Mouse (Mus musculus): ENCODE measurements at regions not wholly inside any gene's neighbourhood (a gene's known extent, or its start where the extent isn't known, plus 50 kb on each side); places are given as distances from the start of the nearest gene placed in this dataset.
A peak's percentile ranks its signal among the peaks of the same experiment; 100 is the strongest.

DNA sequence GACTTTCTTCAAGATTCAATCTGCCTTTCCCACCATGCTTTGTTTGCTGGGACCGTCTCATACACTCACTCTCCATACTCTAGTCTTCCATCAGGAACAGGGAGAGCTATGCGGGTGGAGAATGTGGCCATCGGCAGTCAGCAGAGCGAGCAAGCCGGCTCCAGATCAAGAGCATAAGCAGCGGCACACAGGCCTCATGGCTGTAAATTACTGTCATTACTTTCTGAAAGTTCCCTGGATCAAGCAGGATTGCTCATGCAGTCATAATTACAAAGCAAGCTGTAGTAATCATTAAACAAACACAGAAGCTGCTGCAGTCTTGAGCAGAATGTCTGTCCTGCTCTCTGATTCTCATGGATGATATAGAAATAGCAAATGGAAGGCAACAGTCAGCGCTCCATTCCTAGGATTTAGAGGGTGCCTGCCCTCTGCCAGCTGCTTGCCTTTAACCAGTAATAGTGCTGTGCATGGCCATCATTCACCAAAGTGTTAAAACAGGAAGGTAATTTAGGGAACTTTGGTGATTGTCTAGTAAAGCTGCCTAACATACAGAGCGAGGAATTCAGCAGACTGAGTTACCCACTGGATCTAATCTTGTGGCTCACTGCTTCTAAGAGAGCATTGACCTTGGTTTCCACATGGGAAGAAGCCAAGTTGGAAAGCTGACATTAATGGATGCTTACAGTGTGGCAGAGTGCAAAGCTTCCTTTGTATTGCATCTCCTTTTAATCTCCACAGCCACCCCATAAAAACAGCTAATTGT is 298.2 kb downstream of the 1190002N15Rik start:
- 31% methylated on average over 8 of the region's 8 CpGs for WGBS
- no peak overlapping the region for H3K4me3 ChIP-seq (ENCODE audit: low read depth, low read length)
- H3K4me2 ChIP-seq (ENCODE audit: low read depth, low read length), result no peak overlapping the region
- H3K27me3 ChIP-seq (ENCODE audit: control insufficient read depth, insufficient read depth, low read length), result no peaks in the 10 kb centered on the region
- H3K36me3 ChIP-seq (ENCODE audit: control insufficient read depth, insufficient read depth, low read length), result no peaks in the 10 kb centered on the region
- H3K4me1 ChIP-seq (ENCODE audit: control insufficient read depth, insufficient read depth, low read length), result 0 out of 2 replicates have a peak, but pooled peaks cover 9% of the 10 kb centered on the region
- peak; percentile 75; the same call in 1 of the 2 replicates for ATAC-seq (ENCODE audit: low read depth)
- H3K9me3 ChIP-seq (ENCODE audit: control insufficient read depth, low read length), result no peaks in the 10 kb centered on the region
- H3K9ac ChIP-seq (replicated peaks; ENCODE audit: low read depth, low read length), result no peak overlapping the region
- no peak overlapping the region for H3K27ac ChIP-seq (ENCODE audit: low read depth, low read length)

DNA sequence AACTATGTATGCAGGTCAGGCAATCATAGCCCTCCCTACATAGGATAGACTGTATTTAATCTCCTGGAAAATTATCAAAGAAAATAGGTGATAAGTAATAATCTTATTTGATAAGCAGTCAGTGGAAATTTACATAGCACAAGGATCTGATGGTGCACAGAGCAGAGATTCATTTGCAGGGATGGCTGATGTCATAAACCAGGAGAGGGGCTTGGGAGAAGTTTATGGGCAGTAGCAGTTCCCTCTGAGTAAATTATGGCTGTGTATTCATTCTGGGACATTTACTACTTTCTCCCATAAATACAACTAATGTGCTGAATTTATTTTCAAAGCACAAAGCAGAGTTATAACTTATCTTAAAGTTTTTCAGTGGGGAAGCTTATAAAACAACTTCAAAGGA is 299.3 kb downstream of the 1190002N15Rik start:
- peak; percentile 72; the same call in 1 of the 2 replicates for ATAC-seq (ENCODE audit: low read depth)
- Histone ChIP-seq H3K27me3 (ENCODE audit: control insufficient read depth, insufficient read depth, low read length) (no peaks in the 10 kb centered on the region), H3K9ac (replicated peaks; ENCODE audit: low read depth, low read length) (no peak overlapping the region)

DNA sequence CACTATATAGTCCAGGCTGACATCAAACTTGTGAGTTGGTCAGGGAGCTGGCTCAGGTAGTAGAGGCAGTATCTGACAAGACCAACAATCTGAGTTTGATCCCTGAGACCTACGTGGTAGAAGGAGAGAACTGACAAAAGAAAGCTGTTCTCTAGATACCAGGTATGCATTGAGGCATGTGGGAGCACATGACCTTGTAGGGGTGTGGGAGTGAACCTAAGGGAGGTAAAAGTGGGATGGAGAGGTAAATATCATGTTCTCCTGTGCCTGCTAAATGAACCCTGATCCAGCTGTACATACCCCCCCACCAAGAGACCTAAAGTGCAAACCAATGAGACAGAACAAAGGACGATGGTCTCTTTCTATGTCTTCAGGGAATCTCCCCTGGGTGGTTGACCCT is 308.3 kb downstream of the 1190002N15Rik start:
- no peaks in the 10 kb centered on the region for H3K27me3 ChIP-seq (ENCODE audit: control insufficient read depth, insufficient read depth, low read length)
- no peaks in the 10 kb centered on the region for H3K4me1 ChIP-seq (ENCODE audit: control insufficient read depth, insufficient read depth, low read length)
- ATAC-seq (ENCODE audit: low read depth), result no peak
- no peak overlapping the region for H3K4me2 ChIP-seq (ENCODE audit: low read depth, low read length)
- WGBS, result 85% methylated on average over 2 of the region's 2 CpGs
- H3K27ac ChIP-seq (ENCODE audit: low read depth, low read length), result no peak overlapping the region
- H3K36me3 ChIP-seq (ENCODE audit: control insufficient read depth, insufficient read depth, low read length), result no peaks in the 10 kb centered on the region
- H3K4me3 ChIP-seq (ENCODE audit: low read depth, low read length), result no peak overlapping the region
- no peaks in the 10 kb centered on the region for H3K9me3 ChIP-seq (ENCODE audit: control insufficient read depth, low read length)
- no peak overlapping the region for H3K9ac ChIP-seq (replicated peaks; ENCODE audit: low read depth, low read length)

More for the DNA sequence above, 299.3 kb downstream of the 1190002N15Rik start:
- Histone ChIP-seq H3K4me1 (ENCODE audit: control insufficient read depth, insufficient read depth, low read length) (0 out of 2 replicates have a peak, but pooled peaks cover 9% of the 10 kb centered on the region), H3K36me3 (ENCODE audit: control insufficient read depth, insufficient read depth, low read length) (no peaks in the 10 kb centered on the region), H3K9me3 (ENCODE audit: control insufficient read depth, low read length) (no peaks in the 10 kb centered on the region), H3K4me3 (ENCODE audit: low read depth, low read length) (no peak overlapping the region), H3K27ac (ENCODE audit: low read depth, low read length) (no peak overlapping the region), H3K4me2 (ENCODE audit: low read depth, low read length) (no peak overlapping the region)

DNA sequence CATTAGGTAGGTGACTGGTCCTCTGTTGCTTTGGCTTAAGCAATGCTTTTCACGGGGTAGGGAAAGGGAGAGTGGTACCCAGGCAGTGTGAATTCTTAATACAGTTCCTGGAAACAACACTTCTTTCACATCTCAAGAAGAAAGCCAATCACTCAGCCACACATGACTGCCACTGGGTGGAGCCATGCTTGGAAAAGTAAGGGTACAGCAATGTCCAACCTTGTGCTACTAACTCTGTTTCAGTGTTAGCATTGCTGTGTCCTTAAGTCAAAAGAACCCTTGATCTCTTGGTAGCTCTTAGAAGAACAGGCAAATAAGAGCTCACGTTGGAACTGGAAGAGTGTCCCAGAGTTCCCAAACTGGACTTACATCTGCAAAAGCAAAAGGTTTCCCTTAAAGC is 318.8 kb downstream of the 1190002N15Rik start:
- H3K27ac ChIP-seq (ENCODE audit: low read depth, low read length), result no peak overlapping the region
- H3K9me3 ChIP-seq (ENCODE audit: control insufficient read depth, low read length), result no peaks in the 10 kb centered on the region
- no peak overlapping the region for H3K9ac ChIP-seq (replicated peaks; ENCODE audit: low read depth, low read length)
- no peak overlapping the region for H3K4me3 ChIP-seq (ENCODE audit: low read depth, low read length)
- H3K4me1 ChIP-seq (ENCODE audit: control insufficient read depth, insufficient read depth, low read length), result no peaks in the 10 kb centered on the region
- no peak overlapping the region for H3K4me2 ChIP-seq (ENCODE audit: low read depth, low read length)
- H3K36me3 ChIP-seq (ENCODE audit: control insufficient read depth, insufficient read depth, low read length), result no peaks in the 10 kb centered on the region
- WGBS, result 79% methylated on average over 2 of the region's 2 CpGs
- ATAC-seq (ENCODE audit: low read depth), result no peak
- no peaks in the 10 kb centered on the region for H3K27me3 ChIP-seq (ENCODE audit: control insufficient read depth, insufficient read depth, low read length)

DNA sequence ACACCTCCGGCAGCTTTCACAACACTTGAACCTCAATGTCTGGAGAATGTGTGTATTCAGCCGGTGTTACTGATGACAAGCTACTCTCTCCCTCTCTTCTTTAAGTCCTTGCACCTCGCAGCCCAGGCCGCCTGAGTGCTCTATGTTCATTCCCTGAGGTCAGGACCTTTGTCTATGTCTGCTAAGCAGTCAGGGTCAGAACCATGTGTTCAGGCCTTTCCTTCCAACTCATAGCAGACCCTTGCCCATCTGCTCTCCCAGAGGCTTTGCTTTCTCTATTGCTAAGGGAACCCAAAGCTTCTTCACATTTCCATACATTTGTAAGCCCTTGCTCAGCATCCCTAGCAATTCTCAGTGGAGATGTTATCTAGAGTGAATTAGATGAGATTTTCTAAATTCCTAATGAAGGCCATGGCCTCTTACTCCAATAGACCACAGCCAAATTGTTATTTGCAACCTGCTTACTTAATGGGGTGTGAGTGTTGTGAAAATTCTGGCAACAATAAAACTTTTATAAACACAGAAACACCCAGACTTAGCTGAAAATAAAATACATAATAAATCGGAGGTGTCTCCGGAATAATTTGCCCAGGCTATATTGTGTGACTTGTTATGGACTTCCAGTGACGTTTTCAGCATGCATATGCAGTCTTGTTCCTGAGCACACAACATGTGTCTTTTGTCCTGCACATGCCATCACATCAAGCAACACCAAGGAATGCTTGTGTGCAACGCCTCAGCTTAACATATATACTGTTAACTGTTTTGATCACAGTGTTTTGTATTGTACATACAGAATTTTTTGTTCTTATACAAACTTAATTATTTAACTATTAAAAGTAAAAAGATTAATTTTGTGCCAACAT is 321.2 kb downstream of the 1190002N15Rik start:
- H3K9ac ChIP-seq (replicated peaks; ENCODE audit: low read depth, low read length), result no peak overlapping the region
- no peak overlapping the region for H3K4me3 ChIP-seq (ENCODE audit: low read depth, low read length)
- WGBS, result 79% methylated on average over 8 of the region's 8 CpGs
- no peak for ATAC-seq (ENCODE audit: low read depth)
- H3K27me3 ChIP-seq (ENCODE audit: control insufficient read depth, insufficient read depth, low read length), result no peaks in the 10 kb centered on the region
- H3K36me3 ChIP-seq (ENCODE audit: control insufficient read depth, insufficient read depth, low read length), result no peaks in the 10 kb centered on the region
- H3K4me2 ChIP-seq (ENCODE audit: low read depth, low read length), result no peak overlapping the region
- H3K4me1 ChIP-seq (ENCODE audit: control insufficient read depth, insufficient read depth, low read length), result no peaks in the 10 kb centered on the region
- no peak overlapping the region for H3K27ac ChIP-seq (ENCODE audit: low read depth, low read length)
- H3K9me3 ChIP-seq (ENCODE audit: control insufficient read depth, low read length), result no peaks in the 10 kb centered on the region

DNA sequence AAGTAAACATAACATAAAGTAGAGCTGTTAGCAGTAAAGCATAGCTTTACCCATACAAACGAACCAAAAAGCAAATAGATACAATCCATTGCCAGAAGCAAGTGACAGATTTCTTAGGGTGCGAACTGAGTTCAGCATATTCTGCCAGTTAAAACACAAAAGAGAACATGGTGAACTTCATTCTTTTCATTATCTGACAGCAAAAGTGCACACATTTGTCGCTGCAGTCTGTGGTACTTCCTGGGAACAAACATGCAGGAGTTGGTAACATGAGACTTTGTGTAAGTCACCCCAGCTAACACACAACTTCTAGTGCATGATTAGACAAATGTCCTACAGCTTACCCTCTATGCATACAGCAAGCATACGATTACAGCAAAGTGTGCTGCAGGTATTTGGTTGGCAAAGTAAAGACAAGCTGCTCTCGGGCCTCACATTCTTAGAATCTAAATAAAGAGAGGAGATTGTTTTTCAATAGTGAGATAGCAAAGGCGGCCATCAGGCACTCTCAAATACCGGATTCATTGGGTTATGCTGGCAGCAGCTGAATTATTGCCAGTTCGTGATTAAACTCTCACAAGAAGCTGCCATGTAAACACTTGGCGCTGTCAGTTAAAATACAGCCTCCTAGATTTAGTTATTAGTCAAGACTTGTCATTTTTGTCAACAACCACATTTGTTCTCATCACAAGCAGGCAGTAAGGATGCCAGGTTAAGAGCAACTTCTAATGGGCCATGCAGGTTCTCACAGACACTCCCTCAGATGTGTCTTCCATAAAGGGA is 327.2 kb downstream of the 1190002N15Rik start:
- no peak for ATAC-seq (ENCODE audit: low read depth)
- no peaks in the 10 kb centered on the region for H3K9me3 ChIP-seq (ENCODE audit: control insufficient read depth, low read length)
- no peaks in the 10 kb centered on the region for H3K4me1 ChIP-seq (ENCODE audit: control insufficient read depth, insufficient read depth, low read length)
- H3K27me3 ChIP-seq (ENCODE audit: control insufficient read depth, insufficient read depth, low read length), result no peaks in the 10 kb centered on the region
- H3K9ac ChIP-seq (replicated peaks; ENCODE audit: low read depth, low read length), result no peak overlapping the region
- no peak overlapping the region for H3K27ac ChIP-seq (ENCODE audit: low read depth, low read length)
- no peak overlapping the region for H3K4me2 ChIP-seq (ENCODE audit: low read depth, low read length)
- H3K4me3 ChIP-seq (ENCODE audit: low read depth, low read length), result no peak overlapping the region
- WGBS, result 72% methylated on average over 9 of the region's 9 CpGs
- no peaks in the 10 kb centered on the region for H3K36me3 ChIP-seq (ENCODE audit: control insufficient read depth, insufficient read depth, low read length)

DNA sequence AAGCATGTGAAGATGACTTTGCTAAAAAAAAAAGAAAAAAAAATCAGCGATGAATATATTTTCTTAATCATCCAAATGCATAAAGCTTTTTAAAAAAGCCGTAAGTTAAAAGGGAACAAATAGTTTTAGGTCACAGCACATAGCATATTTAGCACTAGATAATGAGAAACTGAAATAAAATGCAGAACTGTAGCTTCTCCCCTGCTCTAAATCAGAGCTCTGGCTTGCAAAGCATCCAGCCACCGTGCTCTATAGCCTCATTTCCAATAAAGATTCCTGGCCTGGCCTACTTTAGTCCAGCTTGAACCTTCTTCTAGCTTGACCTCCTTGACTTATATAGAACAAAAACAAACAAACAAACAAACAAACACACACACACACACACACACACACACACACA is 328.9 kb downstream of the 1190002N15Rik start:
- H3K4me3 ChIP-seq (ENCODE audit: low read depth, low read length), result no peak overlapping the region
- WGBS, result 82% methylated on average over 3 of the region's 3 CpGs
- no peak overlapping the region for H3K9ac ChIP-seq (replicated peaks; ENCODE audit: low read depth, low read length)
- H3K36me3 ChIP-seq (ENCODE audit: control insufficient read depth, insufficient read depth, low read length), result no peaks in the 10 kb centered on the region
- H3K9me3 ChIP-seq (ENCODE audit: control insufficient read depth, low read length), result no peaks in the 10 kb centered on the region
- H3K27me3 ChIP-seq (ENCODE audit: control insufficient read depth, insufficient read depth, low read length), result no peaks in the 10 kb centered on the region
- H3K4me1 ChIP-seq (ENCODE audit: control insufficient read depth, insufficient read depth, low read length), result no peaks in the 10 kb centered on the region
- no peak overlapping the region for H3K4me2 ChIP-seq (ENCODE audit: low read depth, low read length)
- H3K27ac ChIP-seq (ENCODE audit: low read depth, low read length), result no peak overlapping the region
- ATAC-seq (ENCODE audit: low read depth), result no peak

DNA sequence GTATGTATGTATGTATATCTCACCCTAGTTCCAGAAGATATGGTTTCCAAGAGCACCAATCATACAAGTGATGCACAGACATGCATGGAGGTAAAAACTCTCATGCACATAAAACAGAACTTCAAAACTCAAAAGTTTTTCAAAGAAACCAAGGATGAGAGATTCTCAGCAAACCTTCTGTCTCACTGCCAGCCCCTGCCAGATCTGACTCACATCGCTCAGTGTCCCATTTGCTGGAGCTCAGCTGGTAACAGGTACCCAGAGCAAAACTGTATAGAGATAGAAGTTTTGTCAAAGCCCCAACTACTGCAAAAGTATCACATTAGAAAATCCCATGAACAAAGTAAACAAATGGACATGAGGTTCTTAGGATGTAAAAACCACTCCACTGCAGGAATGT is 337.0 kb downstream of the 1190002N15Rik start:
- Histone ChIP-seq H3K9ac (replicated peaks; ENCODE audit: low read depth, low read length) (no peak overlapping the region), H3K36me3 (ENCODE audit: control insufficient read depth, insufficient read depth, low read length) (no peaks in the 10 kb centered on the region), H3K4me2 (ENCODE audit: low read depth, low read length) (no peak overlapping the region), H3K9me3 (ENCODE audit: control insufficient read depth, low read length) (no peaks in the 10 kb centered on the region), H3K27ac (ENCODE audit: low read depth, low read length) (no peak overlapping the region), H3K4me1 (ENCODE audit: control insufficient read depth, insufficient read depth, low read length) (no peaks in the 10 kb centered on the region), H3K4me3 (ENCODE audit: low read depth, low read length) (no peak overlapping the region), H3K27me3 (ENCODE audit: control insufficient read depth, insufficient read depth, low read length) (no peaks in the 10 kb centered on the region)
- ATAC-seq (ENCODE audit: low read depth), result no peak
- WGBS, result 93% methylated on average over 1 of the region's 1 CpGs

Measured in neural tube, embryonic 14.5 days (tissue).